Mouse (Mus musculus) spleen, postnatal 4 days (tissue): ENCODE measurements around the gene Ak2.

Source experiments
- DNase-seq, 2 experiments: peaks; one replicate each; pipeline ENCODE4 v3.0.0; 2022; ENCODE audit warnings: low spot score in 2 of 2

The Ak2 gene

DNA sequence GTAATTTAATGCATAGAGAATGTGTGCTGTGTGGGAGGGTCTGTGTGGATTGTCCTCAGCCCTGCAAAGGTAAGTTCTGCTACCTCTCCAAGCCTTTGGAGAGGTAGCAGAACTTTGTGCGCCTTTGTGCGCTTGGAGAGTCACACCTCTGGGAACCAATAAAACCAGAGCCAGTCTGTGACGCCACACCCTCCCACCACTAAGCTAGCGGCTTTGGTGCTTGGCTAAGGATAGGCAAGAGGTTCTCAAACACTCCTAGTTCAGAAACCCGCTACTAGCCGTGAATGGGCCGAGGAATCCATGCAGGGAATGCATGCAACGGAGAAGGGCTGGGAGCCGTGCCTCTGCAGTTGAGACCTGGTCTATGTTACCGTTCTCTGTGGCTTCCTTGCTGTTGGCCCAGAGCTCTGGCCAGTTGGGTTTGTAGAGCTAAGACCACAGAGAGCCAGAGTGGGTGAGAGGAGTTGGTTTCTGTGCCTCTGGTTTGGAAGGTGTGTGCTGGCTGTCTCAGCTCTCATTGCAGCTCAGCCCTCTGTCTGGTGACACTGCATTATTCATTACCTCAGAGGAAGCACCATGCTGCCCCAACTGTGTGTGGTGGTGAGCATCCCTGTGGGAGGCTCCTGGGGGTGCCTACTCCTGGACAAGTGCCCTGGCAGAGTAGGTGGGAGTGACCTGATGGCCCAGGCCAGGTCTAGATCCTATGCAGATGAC lies 21.6 kb downstream of the Ak2 start:
- DNase-seq: no peak

- DNase-seq: no peak
Observed at GRCm38 (mm10) chr4:129016329-129016728, 24.6 kb downstream of the Ak2 start.

GRCm38 (mm10) chr4:129017150-129017549 lies 25.4 kb downstream of the Ak2 start:
- no peak for DNase-seq

DNA sequence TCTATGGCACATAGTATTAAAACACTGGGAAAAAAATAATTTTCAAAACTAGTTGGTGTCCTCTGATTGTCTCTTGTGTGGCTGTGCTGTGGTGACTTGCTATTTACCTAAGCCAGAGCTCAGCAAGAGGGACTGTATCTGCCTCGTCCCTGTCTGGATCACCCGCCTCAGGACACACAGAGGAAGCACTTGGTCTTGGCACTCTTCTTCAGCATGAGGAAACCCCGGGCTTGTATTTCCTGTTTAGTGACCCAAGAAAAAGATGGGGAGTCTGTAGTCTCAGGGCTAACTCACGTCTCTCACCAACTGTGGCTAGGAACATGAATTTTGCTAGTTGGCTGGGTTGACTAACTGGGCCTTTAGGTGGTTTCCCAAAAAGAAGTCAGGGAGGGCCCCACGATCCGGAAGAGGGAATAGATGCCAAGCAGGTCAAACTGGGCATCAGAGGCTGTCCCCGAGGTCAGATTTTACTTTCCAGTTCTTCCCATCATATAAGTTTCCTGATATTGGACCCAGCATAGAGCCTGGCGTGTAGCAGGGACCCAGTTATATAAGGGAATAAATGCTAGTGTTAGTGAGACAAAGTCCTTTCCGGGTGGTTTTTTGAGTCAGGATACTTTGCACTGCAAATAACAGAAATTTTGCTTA lies 27.2 kb downstream of the Ak2 start:
- DNase-seq: no peak

DNA sequence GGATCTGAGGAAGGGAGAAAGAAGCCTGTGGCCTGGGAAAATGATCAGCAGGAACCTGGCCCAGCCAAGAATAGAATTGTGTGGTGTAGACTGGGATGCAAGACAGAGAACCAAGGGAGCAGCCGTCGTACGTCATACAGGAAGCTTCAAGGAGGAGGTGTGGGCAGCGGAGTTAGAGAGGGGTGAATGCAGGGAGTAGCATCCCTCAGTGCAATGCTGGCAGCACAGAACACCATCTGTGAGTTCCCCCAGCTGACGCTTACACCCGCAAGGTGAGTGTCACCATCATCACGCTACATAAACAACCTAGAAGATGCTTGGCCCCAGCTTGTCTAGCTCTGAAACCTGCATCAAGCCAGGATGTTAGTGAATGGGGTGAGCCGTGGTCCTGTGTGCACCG lies 28.0 kb downstream of the Ak2 start:
- DNase-seq: no peak

GRCm38 (mm10) chr4:129020454-129020853 lies 28.7 kb downstream of the Ak2 start:
- no peak for DNase-seq

DNA sequence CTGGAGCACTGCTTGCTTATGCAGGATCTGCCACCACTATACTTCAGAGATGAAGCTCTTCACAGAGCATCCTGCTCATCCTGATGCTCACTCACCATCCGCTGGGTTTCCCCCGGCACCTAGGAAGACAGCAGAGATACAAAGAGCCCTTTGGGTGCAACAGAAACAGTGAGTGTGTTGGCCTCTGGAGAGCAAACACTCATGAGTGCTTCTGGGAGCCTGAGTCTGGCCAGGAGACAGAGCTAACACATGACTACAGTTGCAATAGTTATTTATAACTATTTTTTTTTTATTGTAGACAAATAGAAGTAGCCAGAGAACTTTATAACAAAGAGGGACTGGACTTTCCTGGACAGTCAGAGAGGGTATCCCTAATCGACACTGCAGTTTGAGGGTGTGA lies 29.7 kb downstream of the Ak2 start:
- DNase-seq: no peak

GRCm38 (mm10) chr4:129021886-129022285 lies 30.1 kb downstream of the Ak2 start:
- no peak for DNase-seq

GRCm38 (mm10) chr4:129023884-129024283 lies 32.1 kb downstream of the Ak2 start:
- DNase-seq: no peak

GRCm38 (mm10) chr4:129024775-129025174 lies 33.0 kb downstream of the Ak2 start:
- peak; percentile 70 to 78 for DNase-seq

DNA sequence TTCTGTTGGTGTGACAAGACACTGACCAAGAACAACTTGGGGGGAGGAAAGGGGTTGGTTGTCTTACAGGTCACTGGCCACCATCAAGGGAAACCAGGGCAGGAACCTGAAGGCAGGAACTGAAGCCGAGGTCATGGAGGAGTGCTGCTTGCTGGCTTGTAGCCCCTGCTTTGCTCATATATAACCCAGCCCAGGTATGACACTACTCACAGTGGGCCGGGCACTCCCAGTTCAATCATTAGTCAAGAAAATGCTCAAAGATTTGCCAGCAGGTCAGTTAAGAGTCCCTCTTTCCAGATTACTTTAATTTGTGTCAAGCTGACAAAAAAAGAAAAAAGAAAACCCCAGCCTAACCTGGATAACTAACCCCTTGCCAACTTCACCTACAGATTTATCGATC lies 33.9 kb downstream of the Ak2 start:
- no peak for DNase-seq

DNA sequence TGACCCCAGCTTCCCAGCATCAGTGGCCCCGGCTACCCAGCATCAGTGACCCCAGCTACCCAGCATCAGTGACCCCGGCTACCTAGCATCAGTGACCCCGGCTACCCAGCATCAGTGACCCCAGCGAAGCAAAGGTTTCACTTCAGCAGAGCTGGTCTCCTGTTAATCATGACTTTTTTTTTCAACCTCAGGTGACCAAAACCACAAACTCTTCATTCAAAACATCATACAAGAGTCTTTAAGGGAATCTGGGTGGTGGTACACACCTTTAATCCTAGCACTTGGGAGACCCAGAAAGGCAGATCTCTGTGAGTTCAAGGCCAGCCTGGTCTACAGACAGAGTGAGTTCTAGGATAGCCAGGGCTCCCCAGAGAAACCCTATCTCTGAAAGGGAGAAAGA lies 39.0 kb downstream of the Ak2 start:
- DNase-seq: no peak

- DNase-seq: no peak
Observed at GRCm38 (mm10) chr4:129031408-129031965, 39.7 kb downstream of the Ak2 start.

DNA sequence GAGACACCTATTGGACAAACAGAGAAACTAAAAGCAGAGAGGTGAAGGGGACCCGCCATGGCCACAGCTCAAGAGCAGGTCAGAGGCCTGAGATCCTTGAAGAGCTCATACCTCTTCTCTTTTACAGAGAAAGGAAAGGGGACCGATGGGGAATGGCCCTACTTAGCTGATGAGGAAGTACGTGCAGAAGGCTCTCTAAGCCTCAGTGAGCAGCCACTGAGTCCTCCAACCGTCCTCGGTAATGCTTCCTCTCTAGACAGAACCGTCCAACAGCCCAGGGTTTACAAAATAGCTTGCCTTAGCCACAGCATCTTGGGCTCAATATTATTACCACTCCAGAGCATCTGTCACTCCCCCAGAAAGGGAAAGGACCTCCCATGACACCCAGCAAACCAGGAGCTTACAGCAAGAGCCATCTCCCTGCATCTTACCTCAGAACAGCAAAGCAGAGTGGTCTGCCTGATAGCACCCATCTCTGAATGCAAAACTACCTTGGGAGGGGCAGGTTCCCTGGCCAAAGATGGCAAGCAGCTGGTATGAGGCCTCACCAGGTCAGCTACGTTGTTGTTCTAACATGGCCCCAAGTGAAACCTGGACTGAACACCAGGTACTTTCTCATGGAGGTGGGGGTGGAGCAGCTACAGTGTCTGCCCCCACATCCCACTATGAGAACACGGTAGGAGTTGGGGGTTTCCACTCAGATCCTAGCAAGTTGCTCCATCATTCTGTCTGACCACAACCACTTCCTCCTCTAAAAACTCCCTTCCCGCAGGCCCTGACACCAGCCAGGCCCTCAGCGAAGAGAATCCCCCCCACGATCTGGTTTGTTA lies 40.6 kb downstream of the Ak2 start:
- peak; percentile 47 to 72 for DNase-seq

GRCm38 (mm10) chr4:129032963-129033951 lies 41.5 kb downstream of the Ak2 start:
- peak; percentile 57 to 78 for DNase-seq

DNA sequence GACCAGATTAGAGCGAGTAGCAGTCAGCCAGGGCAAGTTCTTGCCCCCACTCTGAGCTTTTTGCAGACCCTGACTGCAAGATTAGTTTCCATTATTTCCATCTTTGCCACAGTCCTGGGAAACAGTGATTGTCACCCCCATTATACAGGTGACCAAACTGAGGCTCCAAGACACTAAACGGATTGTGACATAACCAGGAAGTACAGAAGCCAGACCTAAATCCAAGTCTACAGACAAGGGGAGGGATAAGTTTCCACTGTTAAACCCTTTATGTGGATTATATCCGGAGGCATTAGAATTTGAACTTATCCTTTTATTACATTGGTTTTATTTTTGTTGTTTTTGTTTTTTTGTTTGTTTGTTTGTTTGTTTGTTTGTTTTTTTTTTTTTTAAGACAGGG lies 42.5 kb downstream of the Ak2 start:
- no peak for DNase-seq

GRCm38 (mm10) chr4:129034706-129035660 lies 43.2 kb downstream of the Ak2 start:
- DNase-seq: peak; percentile 46 to 71

DNA sequence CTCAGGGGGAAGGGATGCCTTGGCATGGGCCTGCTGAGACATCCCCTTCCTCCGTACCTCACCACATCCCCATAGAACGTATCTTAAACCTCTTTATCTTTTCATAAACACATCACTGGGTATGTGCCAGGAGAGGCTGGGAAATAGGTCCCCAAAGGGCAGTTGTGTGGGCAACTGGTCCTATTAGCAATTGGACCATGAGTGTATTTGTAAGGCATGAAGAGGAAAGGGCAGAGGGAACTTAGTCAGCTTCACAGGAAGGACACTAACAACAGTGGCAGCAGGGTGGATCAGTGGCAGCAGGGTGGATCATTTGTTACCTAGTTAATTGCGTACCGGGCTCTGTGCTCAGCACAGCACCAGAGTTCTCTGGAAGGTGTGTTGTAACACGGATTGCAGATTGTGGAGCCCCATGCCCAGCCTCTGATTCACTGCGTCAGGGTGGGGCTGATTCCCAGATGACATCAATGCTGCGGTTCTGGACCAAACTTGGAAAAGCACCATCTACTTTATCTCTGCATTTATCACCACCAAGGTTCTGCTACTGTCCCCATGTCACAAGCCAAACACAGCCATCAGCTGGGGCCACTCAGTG lies 44.2 kb downstream of the Ak2 start:
- DNase-seq: no peak

- DNase-seq: no peak
Observed at GRCm38 (mm10) chr4:129047721-129048421, 56.1 kb downstream of the Ak2 start.
